Mouse (Mus musculus) kidney, adult 8-10 months (tissue): ENCODE measurements around the gene Fabp2.

Source experiments
- DNase-seq, 2 experiments: peaks; one replicate each; pipeline ENCODE4 v3.0.0; 2022

Fabp2 gene

GRCm38 (mm10) chr3:122894772-122895171 is at the start of gene Fabp2:
Gene Fabp2 (plus strand): TSS chr3:122895072.
- DNase-seq = no peak

GRCm38 (mm10) chr3:122848410-122849034 is 46.4 kb upstream of the Fabp2 start:
- DNase-seq = no peak

- DNase-seq = no peak
These were observed 39.7 kb upstream of the Fabp2 start for GRCm38 (mm10) chr3:122855149-122855548.

- DNase-seq = no peak
These were observed 35.0 kb upstream of the Fabp2 start for GRCm38 (mm10) chr3:122859829-122860228.

- no peak for DNase-seq
These were observed 34.0 kb upstream of the Fabp2 start for GRCm38 (mm10) chr3:122860573-122861498.

- no peak for DNase-seq
These were observed 29.8 kb upstream of the Fabp2 start for GRCm38 (mm10) chr3:122865092-122865491.

- DNase-seq = no peak
These were observed 26.6 kb upstream of the Fabp2 start for GRCm38 (mm10) chr3:122868270-122868669.

- DNase-seq = no peak
These were observed 23.3 kb upstream of the Fabp2 start for GRCm38 (mm10) chr3:122871596-122871995.

GRCm38 (mm10) chr3:122876870-122877269 is 18.0 kb upstream of the Fabp2 start:
- no peak for DNase-seq

GRCm38 (mm10) chr3:122877543-122877942 is 17.3 kb upstream of the Fabp2 start:
- no peak for DNase-seq

GRCm38 (mm10) chr3:122878705-122879315 is 16.1 kb upstream of the Fabp2 start:
- no peak for DNase-seq

- no peak for DNase-seq
These were observed 7.2 kb upstream of the Fabp2 start for GRCm38 (mm10) chr3:122887505-122888301.

- DNase-seq = no peak
These were observed 6.5 kb upstream of the Fabp2 start for GRCm38 (mm10) chr3:122888371-122888819.

- no peak for DNase-seq
These were observed 388 bp downstream of the Fabp2 start for GRCm38 (mm10) chr3:122895189-122895731.

GRCm38 (mm10) chr3:122898254-122898653 is 3.4 kb downstream of the Fabp2 start:
- no peak for DNase-seq

- DNase-seq = no peak
These were observed 9.0 kb downstream of the Fabp2 start for GRCm38 (mm10) chr3:122903746-122904433.

GRCm38 (mm10) chr3:122907841-122908240 is 13.0 kb downstream of the Fabp2 start:
- DNase-seq = no peak

GRCm38 (mm10) chr3:122915493-122915892 is 20.6 kb downstream of the Fabp2 start:
- no peak for DNase-seq

GRCm38 (mm10) chr3:122916191-122916680 is 21.4 kb downstream of the Fabp2 start:
- DNase-seq = no peak

GRCm38 (mm10) chr3:122918672-122919071 is 23.8 kb downstream of the Fabp2 start:
- DNase-seq = no peak

GRCm38 (mm10) chr3:122919260-122919659 is 24.4 kb downstream of the Fabp2 start, which contains the start of gene Gm10959:
Gene Gm10959 (minus strand): TSS chr3:122919360.
- DNase-seq = no peak
